Mouse (Mus musculus) mouse embryonic stem cell (cell line): ENCODE measurements at regions not wholly inside any gene's neighbourhood (a gene's known extent, or its start where the extent isn't known, plus 50 kb on each side); places are given as distances from the start of the nearest gene placed in this dataset.
"Not testable (repeated sequence)": the region's sequence is repeated elsewhere in the genome, so short reads cannot be mapped to it uniquely, and the experiment has no call there.

ENCODE experiments used
- in situ Hi-C, 2 experiments: fragments of 300-500 bp; cut with MboI; formaldehyde crosslinking; loops; 1 replicate in 1 of 2; 3 replicates in 1 of 2; pipeline ENCODE4 v1.14.3; 2019 to 2020; ENCODE audit warnings: low sequenced_read_pairs in 2 of 2, low pct_unique_long_range_greater_than_20kb in 1 of 2, mixed read lengths in 1 of 2; ENCODE audit not compliant: unreplicated experiment in 1 of 2

GRCm38 (mm10) chr2:179103114-179103513 is 339.1 kb upstream of the Cdh4 start:
- in situ Hi-C loops: no loop called here

GRCm38 (mm10) chr2:179112951-179113350 is 329.3 kb upstream of the Cdh4 start:
- in situ Hi-C loops: no loop called here

GRCm38 (mm10) chr2:179128018-179128417 is 314.2 kb upstream of the Cdh4 start:
- in situ Hi-C loops: no loop called here

GRCm38 (mm10) chr2:179128432-179128831 is 313.8 kb upstream of the Cdh4 start:
- in situ Hi-C loops: no loop called here

- in situ Hi-C loops: no loop called here
These were observed 311.2 kb upstream of the Cdh4 start for GRCm38 (mm10) chr2:179131004-179131403.

GRCm38 (mm10) chr2:179142313-179142712 is 299.9 kb upstream of the Cdh4 start:
- in situ Hi-C loops: no loop called here

- in situ Hi-C loops: no loop called here
These were observed 296.5 kb upstream of the Cdh4 start for GRCm38 (mm10) chr2:179145726-179146125.

- in situ Hi-C loops: no loop called here
These were observed 296.0 kb upstream of the Cdh4 start for GRCm38 (mm10) chr2:179146274-179146673.

- in situ Hi-C loops: no loop called here
These were observed 294.0 kb upstream of the Cdh4 start for GRCm38 (mm10) chr2:179148194-179148593.

- in situ Hi-C loops: no loop called here
These were observed 293.6 kb upstream of the Cdh4 start for GRCm38 (mm10) chr2:179148667-179149066.

GRCm38 (mm10) chr2:179158881-179159280 is 283.4 kb upstream of the Cdh4 start:
- in situ Hi-C loops: no loop called here

- in situ Hi-C loops: no loop called here
These were observed 279.1 kb upstream of the Cdh4 start for GRCm38 (mm10) chr2:179163116-179163515.

- in situ Hi-C loops: no loop called here
These were observed 272.1 kb upstream of the Cdh4 start for GRCm38 (mm10) chr2:179170157-179170556.

GRCm38 (mm10) chr2:179170608-179171007 is 271.6 kb upstream of the Cdh4 start:
- in situ Hi-C loops: no loop called here

- in situ Hi-C loops: not testable (repeated sequence)
These were observed 265.2 kb upstream of the Cdh4 start for GRCm38 (mm10) chr2:179176835-179177530.

- in situ Hi-C loops: no loop called here
These were observed 260.9 kb upstream of the Cdh4 start for GRCm38 (mm10) chr2:179181366-179181765.

GRCm38 (mm10) chr2:179182123-179182522 is 260.1 kb upstream of the Cdh4 start:
- in situ Hi-C loops: no loop called here

GRCm38 (mm10) chr2:179192906-179193496 is 249.2 kb upstream of the Cdh4 start:
- in situ Hi-C loops: no loop called here

GRCm38 (mm10) chr2:179193507-179194160 is 248.6 kb upstream of the Cdh4 start:
- in situ Hi-C loops: no loop called here

- in situ Hi-C loops: no loop called here
These were observed 244.8 kb upstream of the Cdh4 start for GRCm38 (mm10) chr2:179197471-179197870.
